Mouse (Mus musculus) gastrocnemius, postnatal 14 days (tissue): ENCODE results near the gene Abcc2. TPM values are rescaled to one million over a fixed set of nuclear protein-coding genes. Genes with fewer than 3 reads are reported as not detected.
A peak's percentile ranks its signal among the peaks of the same experiment; 100 is the strongest.

ENCODE experiments used
- DNase-seq: peaks from one replicate; pipeline ENCODE4 v3.0.0; 2021; ENCODE audit warnings: mixed read lengths
- intact Hi-C: fragments of 180-260 bp; cut with DNase I; formaldehyde crosslinking; loops from one replicate; pipeline ENCODE4 v1.15.1; 2025; ENCODE audit warnings: low total_unique reads
- total RNA-seq, 2 experiments: library from RNA; stranded (reverse); gene quantifications; 2 replicates each; pipeline ENCODE4 v1.2.3; 2021

The Abcc2 gene
- total RNA-seq, 2 experiments from 2014 or later, result not detected

DNA sequence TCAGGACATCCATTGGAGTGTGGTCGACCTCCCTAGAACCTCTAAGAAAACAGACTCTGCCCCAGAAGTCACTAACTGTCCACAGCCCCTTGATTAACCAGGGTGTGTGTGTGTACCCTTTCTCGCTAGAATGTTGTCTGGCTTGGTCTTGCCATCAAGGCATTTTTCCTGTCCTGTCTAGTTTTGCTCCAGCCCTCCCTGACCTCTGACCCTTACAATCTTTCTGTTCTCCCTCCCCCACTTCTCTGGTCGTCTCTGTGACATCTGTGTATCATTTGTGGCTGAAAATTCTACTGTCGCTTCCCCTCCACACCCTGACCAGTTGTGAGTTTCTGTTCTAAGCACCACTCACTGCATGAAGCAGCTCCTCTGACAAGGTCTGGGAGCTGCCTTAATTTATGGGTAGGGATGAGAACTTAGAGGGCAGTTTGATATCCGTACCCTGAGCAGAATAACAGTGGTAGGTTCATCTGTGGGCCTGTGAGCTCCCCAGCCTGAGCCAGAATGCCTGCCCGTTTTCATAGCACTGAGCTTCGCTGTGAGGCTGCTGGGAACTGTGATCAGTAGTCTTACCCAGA lies 63.4 kb downstream of the Abcc2 start:
- intact Hi-C loops, result no loop called here
- DNase-seq, result no peak

DNA sequence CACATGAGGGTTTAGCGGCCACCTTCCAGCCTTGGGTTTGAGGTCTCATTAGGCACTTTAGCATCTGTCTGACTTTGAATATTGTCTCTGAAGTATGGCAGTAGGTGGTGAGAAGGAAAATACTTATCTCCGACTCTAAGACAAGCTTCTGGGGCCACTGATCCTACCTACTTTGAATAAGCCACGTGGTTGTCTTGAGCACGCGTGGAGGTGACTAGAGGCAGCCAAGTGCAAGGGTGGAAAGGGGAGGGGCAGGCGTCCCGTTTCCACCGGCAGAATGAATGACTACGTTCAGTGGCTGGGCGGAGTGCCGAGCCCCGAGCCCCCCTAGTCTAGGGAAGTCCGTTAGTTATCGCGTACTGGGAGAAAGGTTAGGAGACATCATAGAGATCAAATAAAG lies 65.1 kb downstream of the Abcc2 start:
- intact Hi-C loops, result no loop called here

GRCm38 (mm10) chr19:43847966-43848365 lies 66.0 kb downstream of the Abcc2 start:
- no peak for DNase-seq
- intact Hi-C loops, result no loop called here

More for the DNA sequence above, 65.1 kb downstream of the Abcc2 start:
- DNase-seq, result no peak

GRCm38 (mm10) chr19:43850026-43850425 lies 68.0 kb downstream of the Abcc2 start:
- intact Hi-C loops, result loop anchor here (5.0 kb wide), 1 partner anchor 97 kb away; no protein-coding TSS in a partner anchor
- DNase-seq, result no peak

DNA sequence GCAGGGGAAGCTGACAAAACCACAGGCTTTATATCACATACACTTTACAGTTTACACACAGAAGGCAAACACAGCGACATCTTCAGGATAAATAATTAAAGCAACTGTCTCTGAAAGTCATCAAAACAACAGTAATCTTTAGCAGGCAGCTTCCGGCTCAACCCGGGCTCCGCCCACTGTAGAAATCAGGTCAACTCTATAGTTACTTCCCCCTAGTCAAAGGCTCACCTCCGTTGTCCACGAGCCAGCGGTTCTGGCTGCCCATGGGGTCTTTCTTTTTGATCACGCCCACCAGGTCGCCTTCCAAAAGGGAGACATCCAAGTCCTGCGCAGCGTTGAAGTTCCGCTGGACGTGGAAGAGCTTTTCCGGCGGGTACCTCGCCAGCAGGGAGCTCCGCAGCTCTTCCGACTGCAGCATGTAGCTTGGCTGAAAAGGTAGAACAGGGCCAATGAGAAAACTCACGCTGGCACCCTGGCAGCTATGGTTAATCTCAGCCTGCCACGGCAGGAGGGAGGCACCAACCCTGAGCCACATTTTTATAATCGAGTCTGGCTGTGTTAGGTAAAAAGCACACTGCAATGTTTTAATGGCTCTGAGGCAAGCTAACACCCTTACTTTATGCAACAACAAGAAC lies 70.1 kb downstream of the Abcc2 start:
- no peak for DNase-seq
- intact Hi-C loops, result loop anchor here (5.0 kb wide), 1 partner anchor 95 kb away; no protein-coding TSS in a partner anchor

- DNase-seq, result no peak
- intact Hi-C loops, result loop anchor here (5.0 kb wide), 1 partner anchor 94 kb away; no protein-coding TSS in a partner anchor
These were observed 71.0 kb downstream of the Abcc2 start for GRCm38 (mm10) chr19:43852837-43853545.

GRCm38 (mm10) chr19:43857347-43857746 lies 75.4 kb downstream of the Abcc2 start:
- intact Hi-C loops, result no loop called here
- DNase-seq, result no peak

DNA sequence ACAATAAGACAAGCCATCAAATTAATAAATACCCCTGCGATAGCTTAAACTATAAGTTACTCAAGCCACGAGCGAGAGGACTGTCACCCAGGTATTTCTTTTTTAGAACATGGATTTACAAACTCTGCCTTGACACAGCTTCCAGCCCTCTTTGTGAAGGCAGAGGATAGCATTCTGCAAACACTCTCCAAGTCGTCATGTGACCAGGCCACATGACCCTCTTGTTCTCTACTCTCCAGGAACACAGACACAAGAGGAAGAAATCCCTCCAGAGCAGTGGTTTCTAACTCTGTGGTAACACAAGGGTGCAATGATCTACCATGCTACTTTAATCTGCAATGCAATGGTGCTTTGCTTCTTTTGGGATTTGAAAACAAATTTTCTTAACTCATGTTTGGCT lies 88.4 kb downstream of the Abcc2 start:
- no peak for DNase-seq
- intact Hi-C loops, result no loop called here

DNA sequence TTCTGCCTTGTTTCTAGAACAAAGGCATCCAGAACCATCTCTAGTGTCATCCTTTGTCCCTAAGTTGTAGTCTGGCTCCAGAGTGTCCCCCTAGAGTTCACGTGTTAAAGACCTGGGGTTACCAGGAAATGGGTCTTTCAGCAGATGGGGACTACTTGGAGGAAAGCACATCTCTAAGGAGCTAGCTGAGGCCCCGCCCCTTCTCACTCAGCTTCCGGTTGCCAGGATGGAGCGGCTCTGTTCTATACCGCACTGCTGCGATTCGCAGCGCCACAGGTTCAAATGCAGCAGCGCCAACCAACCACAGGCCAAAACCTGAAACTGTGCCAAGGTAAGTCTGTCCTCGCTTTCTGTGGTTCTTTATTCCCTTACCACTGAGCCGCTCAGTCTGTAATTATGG lies 92.4 kb downstream of the Abcc2 start:
- no peak for DNase-seq
- intact Hi-C loops, result no loop called here

DNA sequence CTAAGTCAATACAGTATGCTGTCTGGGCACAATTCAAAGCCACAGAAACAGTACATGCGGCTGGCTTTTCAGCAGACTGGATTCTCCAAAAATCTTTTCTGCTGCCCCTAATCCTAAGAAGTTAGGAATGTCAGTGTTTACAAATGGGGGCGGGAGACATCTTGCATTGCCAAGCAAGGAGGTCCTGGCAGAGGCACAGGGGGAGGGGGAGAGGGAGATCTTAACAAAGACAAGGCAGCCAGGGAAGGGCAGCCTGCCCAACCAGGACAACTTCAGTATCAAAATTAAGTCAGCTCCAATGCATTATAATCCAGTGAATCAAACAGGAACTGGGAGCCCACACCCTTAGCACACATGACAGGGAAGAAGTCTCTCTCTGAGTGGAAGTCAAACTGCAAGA lies 94.0 kb downstream of the Abcc2 start:
- intact Hi-C loops, result no loop called here
- DNase-seq, result peak; percentile 34

DNA sequence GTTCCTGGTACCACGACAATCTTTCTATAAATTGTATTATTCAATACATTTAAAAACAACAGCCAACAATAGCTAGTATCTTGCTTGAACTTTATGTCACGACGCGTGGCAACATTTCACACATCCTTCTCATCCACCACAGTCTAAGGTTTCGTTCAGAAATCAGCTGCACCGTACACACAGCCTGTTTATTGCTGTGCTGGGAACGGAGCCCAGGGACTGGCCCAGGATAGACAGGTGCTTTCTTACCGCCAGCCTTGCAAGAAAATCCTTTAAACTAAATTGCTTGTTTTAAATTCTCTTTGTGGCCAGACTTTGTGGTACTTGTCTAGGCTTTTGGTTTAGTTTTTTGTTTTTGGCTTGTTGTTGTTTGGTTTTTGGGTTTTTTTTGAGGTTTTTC lies 95.4 kb downstream of the Abcc2 start:
- DNase-seq, result no peak
- intact Hi-C loops, result no loop called here

- intact Hi-C loops, result no loop called here
- DNase-seq, result no peak
These were observed 96.4 kb downstream of the Abcc2 start for GRCm38 (mm10) chr19:43878111-43879092.

- intact Hi-C loops, result no loop called here
- DNase-seq, result peak; percentile 86
These were observed 97.6 kb downstream of the Abcc2 start for GRCm38 (mm10) chr19:43879401-43880212.

- DNase-seq, result no peak
These were observed 98.4 kb downstream of the Abcc2 start for GRCm38 (mm10) chr19:43880420-43880819.

DNA sequence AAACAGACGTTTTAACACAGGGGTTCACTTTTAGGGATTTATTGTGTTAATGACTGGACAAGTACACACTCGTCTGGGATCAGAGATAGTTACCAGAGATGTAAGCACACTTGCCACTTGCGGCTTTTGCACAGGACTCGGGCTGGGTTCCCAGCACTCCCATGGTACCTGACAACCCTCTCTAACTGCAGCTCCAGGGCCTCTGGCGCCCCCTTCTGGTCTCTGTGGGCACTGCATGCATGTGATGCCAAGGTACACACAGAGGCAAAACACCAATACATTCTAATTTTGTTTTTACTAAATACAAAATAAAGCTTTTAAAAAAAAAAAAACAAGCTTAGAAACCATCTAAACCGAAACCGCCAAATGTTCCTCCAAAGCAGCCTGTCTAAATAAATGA lies 99.6 kb downstream of the Abcc2 start:
- DNase-seq, result no peak
- intact Hi-C loops, result no loop called here

More at GRCm38 (mm10) chr19:43880420-43880819, 98.4 kb downstream of the Abcc2 start:
- intact Hi-C loops, result no loop called here

- intact Hi-C loops, result no loop called here
These were observed 101.0 kb downstream of the Abcc2 start for GRCm38 (mm10) chr19:43882895-43883573.

DNA sequence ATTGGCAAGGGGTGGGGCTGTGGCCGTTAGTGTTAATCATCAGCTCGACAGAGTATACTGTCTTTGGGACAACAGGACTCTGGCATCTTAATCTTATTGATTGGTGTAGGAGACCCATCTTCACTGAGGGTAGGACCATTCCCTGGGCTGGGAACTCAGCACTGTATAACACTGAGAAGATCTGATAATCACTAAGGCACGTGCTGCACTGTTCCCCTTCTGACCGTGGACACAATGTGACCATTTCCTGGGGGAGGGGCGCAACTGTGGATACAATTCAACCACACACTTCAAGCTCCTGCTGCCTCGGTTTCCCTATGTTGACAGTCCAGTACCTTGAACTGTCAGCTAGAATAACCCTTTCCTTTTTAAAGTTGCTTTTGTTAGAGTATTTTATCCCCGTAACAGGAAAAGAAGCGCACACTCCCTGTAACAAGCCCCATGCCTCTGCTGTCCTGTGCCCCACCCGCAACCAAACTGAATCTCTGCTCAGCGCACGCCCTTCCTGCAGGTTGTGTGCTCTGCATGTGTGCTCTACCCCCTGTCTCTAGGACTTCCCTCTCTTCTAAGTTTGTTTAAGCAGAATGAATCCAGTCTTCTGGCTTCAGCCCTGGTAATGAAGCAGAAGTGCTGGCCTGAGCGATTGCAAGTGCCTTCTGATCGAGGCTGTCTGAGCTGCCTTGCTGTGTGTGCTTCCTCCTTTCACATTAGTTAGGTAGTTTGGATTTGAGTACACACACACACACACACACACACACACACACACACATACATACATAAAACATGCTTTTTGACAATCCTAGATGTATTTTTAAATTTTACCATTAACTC lies 102.9 kb downstream of the Abcc2 start:
- intact Hi-C loops, result no loop called here
- no peak for DNase-seq

More at GRCm38 (mm10) chr19:43882895-43883573, 101.0 kb downstream of the Abcc2 start:
- no peak for DNase-seq
